Mouse (Mus musculus): ENCODE measurements around the gene Aes.

The Aes gene

GRCm38 (mm10) chr10:81597137-81597950 lies 38.1 kb downstream of the Aes start:
- DNase-seq (ENCODE audit: low spot score in 2 of 2) = peak; percentile 44

GRCm38 (mm10) chr10:81598342-81598741 lies 39.1 kb downstream of the Aes start:
- no peak for DNase-seq (ENCODE audit: low spot score in 2 of 2)

GRCm38 (mm10) chr10:81598871-81599270 lies 39.6 kb downstream of the Aes start:
- DNase-seq (ENCODE audit: low spot score in 2 of 2) = no peak

GRCm38 (mm10) chr10:81599630-81600029 lies 40.3 kb downstream of the Aes start:
- DNase-seq (ENCODE audit: low spot score in 2 of 2) = no peak

GRCm38 (mm10) chr10:81600096-81600495 lies 40.8 kb downstream of the Aes start:
- DNase-seq (ENCODE audit: low spot score in 2 of 2) = no peak

- DNase-seq (ENCODE audit: low spot score in 2 of 2) = peak; percentile 89 to 95
Observed at GRCm38 (mm10) chr10:81600738-81601203, 41.5 kb downstream of the Aes start, which contains the start of gene Tle6. Gene Tle6 (minus strand): TSS chr10:81601073.

GRCm38 (mm10) chr10:81601396-81601905 lies 42.2 kb downstream of the Aes start:
- no peak for DNase-seq (ENCODE audit: low spot score in 2 of 2)

GRCm38 (mm10) chr10:81602741-81603151 lies 43.5 kb downstream of the Aes start:
- DNase-seq (ENCODE audit: low spot score in 2 of 2) = no peak

GRCm38 (mm10) chr10:81604019-81604967 lies 45.0 kb downstream of the Aes start:
- DNase-seq (ENCODE audit: low spot score in 2 of 2) = no peak

GRCm38 (mm10) chr10:81604968-81605665 lies 45.8 kb downstream of the Aes start:
- peak; percentile 85 to 90 for DNase-seq (ENCODE audit: low spot score in 2 of 2)

- DNase-seq (ENCODE audit: low spot score in 2 of 2) = no peak
Observed at GRCm38 (mm10) chr10:81605666-81605973, 46.3 kb downstream of the Aes start.

- DNase-seq (ENCODE audit: low spot score in 2 of 2) = peak; percentile 92 to 95
Observed at GRCm38 (mm10) chr10:81605974-81606751, 46.9 kb downstream of the Aes start, which contains the start of gene BC025920. Gene BC025920 (plus strand): TSS chr10:81606270.

GRCm38 (mm10) chr10:81608308-81608707 lies 49.0 kb downstream of the Aes start:
- no peak for DNase-seq (ENCODE audit: low spot score in 2 of 2)

GRCm38 (mm10) chr10:81612779-81613178 lies 53.5 kb downstream of the Aes start:
- DNase-seq (ENCODE audit: low spot score in 2 of 2) = no peak

GRCm38 (mm10) chr10:81615486-81615885 lies 56.2 kb downstream of the Aes start:
- no peak for DNase-seq (ENCODE audit: low spot score in 2 of 2)

Measured in frontal cortex, postnatal 36 days (tissue).